In genomic region chr16:10641146-10641545, GRCm38 (mm10) we compare ENCODE assay signal across 24 mouse cellular contexts.
"Had no signal": no experiment of that assay in that cellular context is flagged by ENCODE, and none has a peak within 500 bp of the region (broad histone marks: within the 10 kb centered on the region; RNA-seq: fewer than 3 reads in every experiment).

No protein-coding gene starts in this region.

- H3K36me3 ChIP-seq: embryonic facial prominence, embryonic 10.5 days; embryonic facial prominence, embryonic 12.5 days; embryonic facial prominence, embryonic 13.5 days; embryonic facial prominence, embryonic 15.5 days; forebrain, embryonic 10.5 days; forebrain, embryonic 12.5 days; forebrain, embryonic 15.5 days; heart, embryonic 10.5 days had no signal

- H3K9ac ChIP-seq: embryonic facial prominence, embryonic 12.5 days; embryonic facial prominence, embryonic 13.5 days; embryonic facial prominence, embryonic 15.5 days; forebrain, embryonic 12.5 days; forebrain, embryonic 13.5 days; forebrain, embryonic 15.5 days; forebrain, postnatal 0 days had no signal

- H3K4me1 ChIP-seq: forebrain, embryonic 12.5 days; forebrain, embryonic 13.5 days; forebrain, embryonic 15.5 days had no signal

- H3K27ac ChIP-seq: embryonic facial prominence, embryonic 10.5 days; embryonic facial prominence, embryonic 12.5 days; embryonic facial prominence, embryonic 13.5 days; embryonic facial prominence, embryonic 15.5 days; forebrain, embryonic 10.5 days; forebrain, embryonic 12.5 days; forebrain, embryonic 13.5 days; forebrain, embryonic 15.5 days; heart, adult 2 months; heart, embryonic 10.5 days had no signal

- H3K27me3 ChIP-seq: embryonic facial prominence, embryonic 12.5 days; embryonic facial prominence, embryonic 13.5 days; embryonic facial prominence, embryonic 15.5 days; forebrain, embryonic 12.5 days; forebrain, embryonic 13.5 days; forebrain, embryonic 15.5 days had no signal

- H3K9me3 ChIP-seq: embryonic facial prominence, embryonic 10.5 days; embryonic facial prominence, embryonic 12.5 days; embryonic facial prominence, embryonic 13.5 days; embryonic facial prominence, embryonic 15.5 days; forebrain, embryonic 10.5 days; forebrain, embryonic 12.5 days; forebrain, embryonic 13.5 days; forebrain, embryonic 15.5 days; heart, embryonic 10.5 days had no signal

- H3K4me3 ChIP-seq: embryonic facial prominence, embryonic 10.5 days; embryonic facial prominence, embryonic 12.5 days; embryonic facial prominence, embryonic 13.5 days; embryonic facial prominence, embryonic 15.5 days; erythroblast, embryonic 14.5 days; forebrain, embryonic 10.5 days; forebrain, embryonic 12.5 days; forebrain, embryonic 13.5 days; forebrain, embryonic 15.5 days; heart, adult 2 months; heart, embryonic 10.5 days had no signal

- DNase-seq: cerebellum, adult 8-10 months; cerebellum, adult 9-10 months; cerebellum, adult 9-11 months; cerebellum, postnatal 10 days; cerebellum, postnatal 14 days; cerebellum, postnatal 25 days; embryo, embryonic 11 days; forebrain, postnatal 0 days; gastrocnemius, postnatal 10 days; gastrocnemius, postnatal 25 days; gastrocnemius, postnatal 36 days; heart, adult 11 months; heart, adult 18-20 months; heart, adult 2 months had no signal

- H3K4me2 ChIP-seq: embryonic facial prominence, embryonic 12.5 days; embryonic facial prominence, embryonic 13.5 days; embryonic facial prominence, embryonic 15.5 days; forebrain, embryonic 12.5 days; forebrain, embryonic 13.5 days; forebrain, embryonic 15.5 days had no signal
